Mouse (Mus musculus) megakaryocyte, embryonic 14.5 days (primary cell): ENCODE results near the gene Pde4d.

ENCODE experiments used
- FLI1 ChIP-seq: IDR thresholded peaks from 2 replicates; pipeline ENCODE4 v1.6.1; 2012; ENCODE audit warnings: low read length, inconsistent platforms, mixed read lengths
- GATA1 ChIP-seq: IDR thresholded peaks from 3 replicates; pipeline ENCODE4 v1.6.1; 2012; ENCODE audit warnings: mixed read lengths, low read length, inconsistent platforms, borderline replicate concordance

- no peak for TF ChIP-seq FLI1
- TF ChIP-seq GATA1: no peak
Measured at GRCm38 (mm10) chr13:108490872-108491271, 41.1 kb downstream of the Pde4d start.
